Mouse (Mus musculus) kidney, adult 2 months (tissue): ENCODE results near the gene Usp35.

Experiments
- CTCF ChIP-seq: fragments of 200-500 bp; conservative IDR thresholded peaks from 2 replicates; pipeline ENCODE4 v1.5.1; 2011; ENCODE audit warnings: low read depth, mild to moderate bottlenecking, control low read depth, low read length, moderate library complexity, mixed read lengths; ENCODE audit not compliant: insufficient read depth, insufficient read length
- POLR2A ChIP-seq: fragments of 200-500 bp; IDR thresholded peaks from one replicate; pipeline ENCODE4 v1.6.1; 2011; ENCODE audit warnings: low read depth, low read length, control low read depth

DNA sequence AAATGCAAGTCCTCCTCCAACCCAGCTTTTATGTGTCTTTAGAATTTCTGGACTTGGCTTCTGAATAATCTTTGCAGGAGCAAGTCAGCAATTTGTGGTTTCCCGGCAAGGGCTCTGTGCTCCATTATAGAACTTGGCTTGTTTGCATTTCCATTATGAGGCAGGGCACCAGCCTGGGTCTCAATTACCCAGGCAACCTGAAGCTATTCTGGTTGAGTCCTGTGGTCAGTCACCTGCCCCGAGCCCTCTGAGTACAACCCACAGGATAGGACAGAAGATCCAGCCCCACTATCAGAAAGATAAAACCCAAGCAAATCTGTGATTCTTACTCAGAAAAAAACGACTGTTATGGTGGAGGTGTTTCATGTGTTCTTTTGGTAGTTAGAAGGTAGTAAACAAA, 29.1 kb upstream of the Usp35 start:
- TF ChIP-seq CTCF (no peak), POLR2A (no peak)
